Mouse (Mus musculus) CD4-positive helper T cell, adult 2 months (primary cell): ENCODE data around the gene Tlnrd1.

Experiments used
- DNase-seq: peaks from one replicate; pipeline ENCODE4 v3.0.0-alpha.2; 2012; ENCODE audit warnings: low read depth, missing footprints, low spot score

Tlnrd1 gene

GRCm38 (mm10) chr7:83884921-83885532, 922 bp upstream of the Tlnrd1 start:
- no peak for DNase-seq

- peak; percentile 74 for DNase-seq
These were observed 657 bp downstream of the Tlnrd1 start for GRCm38 (mm10) chr7:83883276-83884020.

GRCm38 (mm10) chr7:83882633-83883275, 1.4 kb downstream of the Tlnrd1 start:
- peak; percentile 52 for DNase-seq

GRCm38 (mm10) chr7:83882150-83882632, 1.9 kb downstream of the Tlnrd1 start:
- peak; percentile 8 for DNase-seq

GRCm38 (mm10) chr7:83878676-83879448, 5.2 kb downstream of the Tlnrd1 start:
- no peak for DNase-seq

GRCm38 (mm10) chr7:83877088-83877487, 7.0 kb downstream of the Tlnrd1 start:
- no peak for DNase-seq

GRCm38 (mm10) chr7:83869839-83870543, 14.1 kb downstream of the Tlnrd1 start:
- no peak for DNase-seq

GRCm38 (mm10) chr7:83868200-83868599, 15.9 kb downstream of the Tlnrd1 start:
- no peak for DNase-seq

- DNase-seq = no peak
These were observed 20.6 kb downstream of the Tlnrd1 start for GRCm38 (mm10) chr7:83863554-83863953.

GRCm38 (mm10) chr7:83859378-83860083, 24.6 kb downstream of the Tlnrd1 start:
- DNase-seq = no peak

GRCm38 (mm10) chr7:83857921-83858320, 26.2 kb downstream of the Tlnrd1 start:
- no peak for DNase-seq

GRCm38 (mm10) chr7:83857208-83857488, 27.0 kb downstream of the Tlnrd1 start:
- DNase-seq = no peak

GRCm38 (mm10) chr7:83856353-83857207, 27.5 kb downstream of the Tlnrd1 start:
- DNase-seq = no peak

GRCm38 (mm10) chr7:83855203-83855602, 28.9 kb downstream of the Tlnrd1 start:
- no peak for DNase-seq

GRCm38 (mm10) chr7:83852381-83853380, 31.4 kb downstream of the Tlnrd1 start:
- no peak for DNase-seq

- no peak for DNase-seq
These were observed 32.3 kb downstream of the Tlnrd1 start for GRCm38 (mm10) chr7:83851569-83852380.

GRCm38 (mm10) chr7:83847187-83848075, 36.7 kb downstream of the Tlnrd1 start:
- DNase-seq = no peak
